Mouse (Mus musculus): ENCODE data around the gene Phldb2.

Phldb2 gene

DNA sequence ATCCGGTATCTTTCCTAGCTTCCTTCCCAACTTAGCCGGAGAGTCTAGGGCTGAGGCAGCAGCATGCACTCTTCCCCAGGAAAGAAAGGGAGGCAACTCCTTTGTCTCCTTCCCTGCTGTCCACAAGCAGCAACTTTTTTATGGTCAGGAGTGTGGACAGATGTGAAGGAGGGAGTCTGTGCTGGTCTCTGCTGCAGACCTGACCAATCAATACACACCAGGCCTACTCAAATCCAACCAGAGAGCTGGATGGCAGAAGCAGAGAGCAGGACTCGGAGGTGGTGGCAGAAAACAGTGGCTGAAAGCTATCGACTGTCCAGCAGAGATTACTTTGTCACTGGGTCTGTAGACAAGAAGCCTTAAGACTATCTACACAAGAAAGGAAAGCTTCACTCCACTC, at the start of gene Phldb2:
Gene Phldb2, minus strand, starts transcription at position 205 of the 400 bp plus-strand sequence.
- in situ Hi-C loops (cut with MboI, MseI) = no loop called here

DNA sequence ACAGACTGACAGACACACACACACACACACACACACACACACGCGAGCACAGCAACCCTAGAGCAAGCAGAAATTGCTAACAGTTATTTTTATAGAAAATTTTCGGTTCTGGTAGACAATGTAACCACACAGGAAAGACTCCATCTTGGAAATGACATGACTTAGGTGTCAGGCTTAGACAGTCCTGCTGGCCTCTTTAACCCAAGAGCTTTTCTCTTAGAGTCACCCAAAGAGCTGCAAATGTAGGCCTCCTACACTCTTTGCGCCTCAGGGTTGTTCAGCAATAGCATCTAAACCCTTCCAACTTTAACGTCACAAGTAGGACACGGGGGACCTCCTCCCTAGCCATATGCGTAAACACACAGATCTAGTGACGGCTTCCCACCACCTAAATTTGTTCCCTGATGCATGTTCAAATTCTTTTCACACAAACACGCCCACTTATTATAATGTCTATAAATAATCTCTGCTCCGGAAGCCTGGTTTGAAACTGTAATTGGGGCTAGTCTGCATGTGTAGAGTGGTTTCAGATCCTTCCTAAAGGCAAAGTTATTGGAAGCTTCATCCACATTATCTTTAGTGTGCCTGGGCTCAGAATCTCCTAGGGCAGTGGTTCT, 48.3 kb upstream of the Phldb2 start:
- in situ Hi-C loops (cut with MboI, MseI) = loop anchor here in 1 of 2 experiments (25.0 kb wide), 1 partner anchor 764 kb away; no protein-coding TSS in a partner anchor

- in situ Hi-C loops (cut with MboI, MseI) = loop anchor here in 1 of 2 experiments (25.0 kb wide), 1 partner anchor 764 kb away; no protein-coding TSS in a partner anchor
Measured at GRCm38 (mm10) chr16:46000976-46001375, 47.6 kb upstream of the Phldb2 start.

DNA sequence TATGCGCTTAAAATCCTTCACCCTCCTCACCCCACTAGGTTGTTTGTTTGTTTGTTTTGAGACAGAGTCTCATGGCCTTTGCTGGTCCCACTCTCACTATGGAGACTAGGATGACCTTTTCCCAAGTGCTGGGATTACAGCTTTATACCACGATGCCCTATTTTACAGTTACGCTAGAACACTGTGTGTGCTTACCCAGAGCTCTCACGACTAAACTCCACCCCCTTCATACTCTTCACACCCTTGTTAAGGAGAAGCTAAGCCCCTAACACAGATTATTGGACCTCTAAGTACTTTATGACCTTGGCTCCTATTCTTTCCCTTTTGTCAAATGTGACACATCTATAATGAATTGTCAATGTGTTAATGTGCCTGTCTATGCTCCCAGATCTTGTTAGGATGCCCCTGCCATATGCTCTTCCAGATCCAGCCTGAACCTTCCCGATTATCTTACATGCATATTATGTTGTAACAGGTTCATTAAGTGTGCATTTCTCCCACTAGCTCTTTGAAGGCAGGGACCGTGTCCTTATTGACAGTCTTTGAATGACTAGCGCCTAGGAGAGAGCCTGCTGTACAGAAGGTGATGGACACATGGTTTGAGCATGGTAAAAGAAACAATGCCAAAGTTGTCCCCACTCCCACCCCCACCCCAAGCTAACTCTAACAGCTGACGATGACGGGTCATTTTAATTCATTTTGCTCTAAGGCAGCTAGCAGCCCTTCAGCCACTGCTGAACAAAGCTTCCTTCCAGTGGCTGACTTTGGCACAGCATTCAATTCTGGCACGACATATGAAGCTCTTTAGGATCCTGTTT, 46.2 kb upstream of the Phldb2 start:
- in situ Hi-C loops (cut with MboI, MseI) = loop anchor here in 1 of 2 experiments (25.0 kb wide), 2 partner anchors 762 to 1037 kb away; no protein-coding TSS in a partner anchor

GRCm38 (mm10) chr16:45998231-45998630, 44.8 kb upstream of the Phldb2 start:
- in situ Hi-C loops (cut with MboI, MseI) = loop anchor here in 1 of 2 experiments (25.0 kb wide), 1 partner anchor 1036 kb away; no protein-coding TSS in a partner anchor

DNA sequence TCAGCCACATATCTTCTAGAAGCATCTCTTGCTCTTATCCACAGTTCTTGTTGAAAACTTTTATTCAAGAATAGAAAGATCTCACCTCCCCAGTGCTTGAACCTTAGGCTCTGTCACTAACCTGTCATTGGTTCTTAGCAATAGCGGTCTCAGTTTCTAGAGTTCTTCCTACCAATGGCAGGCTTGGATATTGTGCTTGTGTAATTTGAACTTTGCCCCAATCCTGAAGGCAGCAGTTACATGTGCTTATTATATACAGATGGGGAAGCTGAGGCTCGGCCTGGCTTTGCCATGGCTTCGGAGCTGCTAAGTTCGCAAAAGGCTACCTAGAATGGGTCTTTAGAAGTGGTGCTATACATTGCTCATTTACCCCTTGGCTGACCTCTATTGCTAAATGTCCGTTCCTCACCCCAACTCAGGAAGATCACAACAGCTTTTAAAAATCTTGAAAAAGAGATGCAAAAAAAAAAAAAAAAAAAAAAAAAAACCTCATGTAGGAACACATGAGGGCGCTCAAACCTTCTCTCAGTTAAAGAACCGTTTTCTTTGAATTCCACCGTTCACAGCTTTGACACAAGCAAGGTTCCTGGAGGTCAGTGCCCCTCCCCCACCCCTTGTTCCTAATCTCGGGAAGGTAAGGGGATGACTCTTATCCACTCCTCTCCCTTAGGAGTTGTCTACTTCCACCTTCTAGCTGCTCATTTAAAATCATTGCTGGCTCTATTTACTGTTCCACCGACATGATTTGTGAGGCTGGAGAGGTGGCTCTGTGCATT, 37.7 kb upstream of the Phldb2 start:
- in situ Hi-C loops (cut with MboI, MseI) = loop anchor here in 1 of 2 experiments (25.0 kb wide), 1 partner anchor 1029 kb away; no protein-coding TSS in a partner anchor

- in situ Hi-C loops (cut with MboI, MseI) = loop anchor here (10.0 to 25.0 kb wide), 2 partner anchors 1024 to 1881 kb away; no protein-coding TSS in a partner anchor
Measured at GRCm38 (mm10) chr16:45986236-45986635, 32.8 kb upstream of the Phldb2 start.

DNA sequence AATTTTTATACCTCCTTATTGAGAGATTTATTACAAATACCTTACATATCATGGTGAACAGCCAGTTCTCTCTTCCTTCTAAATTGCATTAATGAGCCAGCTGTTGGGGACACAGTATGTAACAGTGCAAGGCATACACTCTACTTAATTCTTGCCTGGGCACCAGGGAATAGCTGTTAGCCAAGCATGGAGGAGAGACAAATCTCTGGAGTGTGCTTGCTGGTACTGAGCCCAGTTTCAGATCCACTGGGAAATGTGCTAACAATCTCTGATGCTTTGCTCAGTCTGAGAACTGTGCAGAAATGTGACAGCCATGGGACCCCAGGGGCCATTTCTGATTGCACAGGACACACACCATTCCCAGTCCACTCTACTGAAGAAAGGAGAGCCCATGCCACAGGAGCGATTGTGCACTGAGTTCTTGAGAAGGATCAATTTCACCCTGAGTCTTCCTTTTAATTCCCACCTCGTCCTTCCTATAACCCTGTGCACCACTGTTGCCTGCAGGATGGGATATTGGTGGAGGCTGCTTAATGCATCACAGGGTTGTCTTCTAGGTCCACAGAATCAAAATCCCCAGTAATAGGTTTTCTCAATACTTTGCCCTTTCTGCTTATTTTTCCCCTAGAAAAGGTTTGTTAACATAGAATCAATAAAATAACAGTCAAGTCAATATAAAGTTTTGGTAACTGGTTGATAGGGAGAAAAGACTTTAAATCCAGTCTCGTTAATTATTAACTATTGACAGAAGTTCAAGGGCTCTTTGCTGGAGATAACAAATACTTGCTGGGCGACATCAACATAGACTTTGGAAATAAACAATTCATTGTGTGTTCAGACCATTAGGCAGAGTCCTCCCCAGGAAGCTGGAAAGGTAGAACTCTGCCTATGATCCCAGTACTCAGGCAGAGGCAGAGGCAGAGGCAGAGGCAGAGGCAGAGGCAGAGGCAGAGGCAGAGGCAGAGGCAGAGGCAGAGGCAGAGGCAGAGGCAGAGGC, 31.5 kb upstream of the Phldb2 start:
- in situ Hi-C loops (cut with MboI, MseI) = loop anchor here (10.0 to 25.0 kb wide), 2 partner anchors 1023 to 1880 kb away; no protein-coding TSS in a partner anchor

GRCm38 (mm10) chr16:45976251-45976650, 22.9 kb upstream of the Phldb2 start:
- in situ Hi-C loops (cut with MboI, MseI) = loop anchor here in 1 of 2 experiments (25.0 kb wide), 1 partner anchor 1014 kb away; no protein-coding TSS in a partner anchor

- in situ Hi-C loops (cut with MboI, MseI) = no loop called here
Measured at GRCm38 (mm10) chr16:45973959-45974686, 20.7 kb upstream of the Phldb2 start.

- in situ Hi-C loops (cut with MboI, MseI) = no loop called here
Measured at GRCm38 (mm10) chr16:45970187-45970586, 16.8 kb upstream of the Phldb2 start.

DNA sequence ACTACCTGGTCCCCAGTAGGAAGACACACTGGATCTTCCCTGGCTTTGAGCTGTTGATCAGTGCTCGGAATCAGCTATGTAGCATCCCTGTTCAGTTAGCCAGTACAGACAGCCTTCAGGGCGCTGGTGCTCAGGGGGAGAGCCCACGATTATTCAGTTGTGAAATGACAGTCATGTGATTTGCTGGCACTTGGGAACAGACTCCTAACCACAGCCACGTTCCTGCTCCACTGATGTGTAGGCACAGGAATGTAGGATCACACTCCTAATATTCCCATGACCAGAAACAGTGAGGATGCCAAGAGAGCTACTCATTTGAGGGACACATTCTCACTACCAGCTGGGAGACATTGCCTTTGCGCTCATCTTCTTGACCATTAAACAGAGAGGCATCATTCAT, 15.3 kb upstream of the Phldb2 start:
- in situ Hi-C loops (cut with MboI, MseI) = loop anchor here in 1 of 2 experiments (5.0 to 10.0 kb wide), 3 partner anchors 126 to 224 kb away; partner anchors contain the start of gene Abhd10

DNA sequence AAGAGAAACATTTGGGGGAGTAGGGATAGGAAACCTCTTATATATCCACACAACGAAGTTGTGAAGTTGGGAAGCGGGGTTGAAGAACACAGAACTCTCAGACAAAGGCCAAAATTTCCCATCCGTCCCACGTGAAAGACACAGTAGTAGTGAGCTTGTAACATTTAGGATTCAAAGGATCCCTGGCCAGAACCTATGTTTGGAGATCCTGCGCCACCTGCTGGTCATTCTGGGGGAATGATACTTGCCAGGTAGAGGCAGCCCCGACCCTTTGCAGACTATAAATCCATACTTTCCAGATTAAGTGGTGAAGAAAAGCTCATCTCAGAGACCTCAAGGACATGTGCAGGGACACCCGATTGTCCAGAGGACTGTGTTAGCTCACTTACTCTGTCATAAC, 14.1 kb upstream of the Phldb2 start:
- in situ Hi-C loops (cut with MboI, MseI) = loop anchor here in 1 of 2 experiments (5.0 to 10.0 kb wide), 3 partner anchors 125 to 223 kb away; partner anchors contain the start of gene Abhd10

GRCm38 (mm10) chr16:45966604-45967003, 13.2 kb upstream of the Phldb2 start:
- in situ Hi-C loops (cut with MboI, MseI) = loop anchor here in 1 of 2 experiments (5.0 to 10.0 kb wide), 3 partner anchors 124 to 222 kb away; partner anchors contain the start of gene Abhd10

DNA sequence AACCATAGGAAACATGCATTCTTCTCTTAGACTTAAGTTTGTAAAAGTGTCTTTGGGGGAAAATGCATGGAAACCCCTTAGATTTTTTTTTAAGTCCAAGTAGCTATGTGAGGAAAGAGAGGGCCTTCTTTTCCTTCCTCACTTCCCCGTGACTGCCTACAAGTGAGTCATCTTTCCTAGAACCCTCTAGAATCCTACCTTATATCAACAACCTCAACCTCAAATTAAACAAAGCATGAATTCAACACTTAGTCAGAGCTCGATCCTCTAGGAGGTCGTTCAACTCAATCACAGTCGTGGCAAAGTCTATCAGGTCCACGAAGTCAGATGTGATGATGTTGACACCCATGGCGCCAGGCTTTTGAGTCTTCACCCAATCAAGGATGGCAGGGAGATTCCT, 11.4 kb upstream of the Phldb2 start:
- in situ Hi-C loops (cut with MboI, MseI) = loop anchor here (5.0 to 10.0 kb wide), 4 partner anchors 122 to 220 kb away; partner anchors contain the start of gene Abhd10 (in 1 of the 2)

DNA sequence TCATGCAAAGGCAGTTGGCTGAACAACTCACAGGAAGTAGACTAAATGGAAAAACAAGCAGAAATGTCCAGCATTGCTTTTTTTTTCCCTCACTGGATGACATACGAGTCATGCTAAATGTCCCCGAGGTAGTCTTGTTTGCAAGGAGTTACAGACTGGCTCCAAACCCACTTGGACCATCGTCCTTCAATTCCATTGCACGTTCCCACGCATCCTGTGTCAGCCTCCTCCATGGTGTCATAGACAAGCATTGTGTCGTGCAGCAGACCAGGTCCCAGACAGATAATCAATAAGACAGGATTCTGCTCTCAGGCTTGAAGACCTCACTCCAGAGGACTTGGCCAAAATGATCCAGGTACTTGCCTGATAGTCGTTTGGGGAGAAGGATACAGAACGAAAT, 10.4 kb upstream of the Phldb2 start:
- in situ Hi-C loops (cut with MboI, MseI) = loop anchor here (5.0 to 10.0 kb wide), 2 partner anchors 217 to 219 kb away; partner anchors contain the start of gene Abhd10 (in 1 of the 2)

DNA sequence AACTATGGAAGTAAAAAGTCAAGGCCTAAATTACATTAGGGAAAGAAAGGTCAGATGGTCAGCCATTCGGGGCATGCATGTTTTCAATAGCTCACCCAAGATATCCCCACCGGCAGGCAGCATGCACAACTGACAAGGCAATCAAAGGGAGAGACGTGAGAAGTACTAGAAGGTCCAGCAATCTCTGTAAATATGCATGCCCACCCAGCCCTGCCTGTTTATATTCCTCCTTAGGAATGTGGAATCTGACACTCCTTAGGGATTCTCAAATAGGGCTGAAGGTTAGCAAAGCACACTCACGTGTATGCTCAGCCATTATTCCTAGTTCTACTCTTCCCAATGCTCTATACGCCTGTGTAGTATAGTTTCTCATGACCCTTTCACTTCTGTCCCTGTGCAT, 9.7 kb upstream of the Phldb2 start:
- in situ Hi-C loops (cut with MboI, MseI) = loop anchor here (5.0 to 10.0 kb wide), 2 partner anchors 216 to 218 kb away; partner anchors contain the start of gene Abhd10 (in 1 of the 2)

DNA sequence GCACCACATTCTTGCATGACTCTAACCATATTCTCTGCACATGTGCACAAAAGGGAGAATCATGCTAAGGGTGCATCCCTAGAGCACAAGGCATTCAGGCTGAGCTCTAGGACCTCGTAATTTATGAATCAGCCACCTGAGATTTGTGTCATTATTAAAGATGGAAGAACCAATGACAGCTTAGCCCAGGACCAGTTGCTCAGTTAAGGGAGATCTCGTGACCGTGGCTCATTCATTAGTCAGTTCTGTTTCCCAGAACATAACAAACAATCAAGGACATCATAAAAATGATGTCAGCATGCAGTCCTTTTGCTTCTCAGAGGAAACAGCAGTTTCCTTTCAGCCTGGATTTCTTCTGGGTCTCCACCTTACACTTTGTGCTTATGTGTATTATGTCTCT, 7.6 kb upstream of the Phldb2 start:
- in situ Hi-C loops (cut with MboI, MseI) = loop anchor here (5.0 to 10.0 kb wide), 2 partner anchors 214 to 216 kb away; partner anchors contain the start of gene Abhd10 (in 1 of the 2)

Measured in T-helper 17 cell (primary cell).